Mouse (Mus musculus): ENCODE results near the gene Lef1. TPM values are rescaled to one million over a fixed set of nuclear protein-coding genes. Genes with fewer than 3 reads are reported as not detected.

Gene Lef1
- polyA plus RNA-seq, 1 experiment from 2014 or later: 58.4 TPM

DNA sequence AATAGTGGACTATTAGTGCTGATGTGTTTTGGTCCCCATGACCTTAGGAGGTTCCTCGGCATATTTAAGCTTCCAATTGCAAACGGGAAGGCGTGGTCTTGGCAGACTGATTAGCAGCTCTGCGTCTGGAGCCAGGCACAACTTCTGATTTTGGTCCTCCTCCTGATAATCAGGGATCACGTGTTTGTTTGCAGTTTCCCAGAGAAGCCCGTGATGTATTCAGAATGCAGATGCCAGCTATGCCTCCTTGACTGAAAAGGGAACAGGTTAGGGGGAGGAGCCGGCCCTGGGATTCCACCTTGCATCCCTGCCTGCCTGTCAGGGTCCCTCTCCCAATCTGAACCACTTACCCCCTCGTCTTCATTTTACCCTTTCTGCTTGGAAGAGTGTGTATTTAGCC lies 26.2 kb downstream of the Lef1 start:
- no peak for DNase-seq (ENCODE audit: low spot score)
- H3K4me1 ChIP-seq: peaks cover 65% of the 10 kb centered on the region

GRCm38 (mm10) chr3:131137119-131137781 lies 27.0 kb downstream of the Lef1 start:
- Histone ChIP-seq H3K36me3 (peaks cover 21% of the 10 kb centered on the region), H3K27ac (replicated peaks) (peak overlapping the region; percentile 67), H3K4me3 (peak overlapping the region; percentile 22), H3K9me3 (replicated peaks) (no peaks in the 10 kb centered on the region), H3K27me3 (ENCODE audit: low read depth, poor library complexity, severe bottlenecking) (peaks cover 5% of the 10 kb centered on the region; the same call in 1 of the 2 replicates), H3K4me1 (peaks cover 67% of the 10 kb centered on the region)
- 33% methylated on average over 18 of the region's 18 CpGs for WGBS
- peak; percentile 69 for DNase-seq (ENCODE audit: low spot score)

More for the DNA sequence above, 26.2 kb downstream of the Lef1 start:
- Histone ChIP-seq H3K9me3 (replicated peaks) (no peaks in the 10 kb centered on the region), H3K27me3 (ENCODE audit: low read depth, poor library complexity, severe bottlenecking) (peaks cover 5% of the 10 kb centered on the region; the same call in 1 of the 2 replicates), H3K36me3 (peaks cover 23% of the 10 kb centered on the region), H3K4me3 (peak overlapping the region; percentile 22), H3K27ac (replicated peaks) (peak overlapping the region; percentile 67; the same call in 1 of the 2 replicates)
- 24% methylated on average over 8 of the region's 8 CpGs for WGBS

- DNase-seq (ENCODE audit: low spot score): no peak
- H3K27ac ChIP-seq (replicated peaks): peak overlapping the region; percentile 63; the same call in 1 of the 2 replicates
- no peak overlapping the region for H3K4me3 ChIP-seq
- WGBS: 70% methylated on average over 9 of the region's 9 CpGs
- no peaks in the 10 kb centered on the region for H3K9me3 ChIP-seq (replicated peaks)
- H3K4me1 ChIP-seq: peaks cover 73% of the 10 kb centered on the region
- H3K36me3 ChIP-seq: peaks cover 12% of the 10 kb centered on the region
- peaks cover 5% of the 10 kb centered on the region; the same call in 1 of the 2 replicates for H3K27me3 ChIP-seq (ENCODE audit: low read depth, poor library complexity, severe bottlenecking)
These were observed 28.0 kb downstream of the Lef1 start for GRCm38 (mm10) chr3:131138224-131138623.

- Histone ChIP-seq H3K36me3 (peaks cover 12% of the 10 kb centered on the region), H3K4me3 (no peak overlapping the region), H3K9me3 (replicated peaks) (no peaks in the 10 kb centered on the region), H3K27ac (replicated peaks) (0 out of 2 replicates have a peak overlapping the region, but pooled peaks have one; percentile 63), H3K4me1 (peaks cover 75% of the 10 kb centered on the region), H3K27me3 (ENCODE audit: low read depth, poor library complexity, severe bottlenecking) (peaks cover 5% of the 10 kb centered on the region; the same call in 1 of the 2 replicates)
- 79% methylated on average over 8 of the region's 8 CpGs for WGBS
- DNase-seq (ENCODE audit: low spot score): no peak
These were observed 28.5 kb downstream of the Lef1 start for GRCm38 (mm10) chr3:131138797-131139196.

GRCm38 (mm10) chr3:131139345-131140090 lies 29.2 kb downstream of the Lef1 start:
- peaks cover 74% of the 10 kb centered on the region for H3K4me1 ChIP-seq
- 73% methylated on average over 14 of the region's 14 CpGs for WGBS
- H3K9me3 ChIP-seq (replicated peaks): no peaks in the 10 kb centered on the region
- no peak for DNase-seq (ENCODE audit: low spot score)
- peak overlapping the region; percentile 7 for H3K27ac ChIP-seq (replicated peaks)
- peaks cover 12% of the 10 kb centered on the region for H3K36me3 ChIP-seq
- peaks cover 5% of the 10 kb centered on the region; the same call in 1 of the 2 replicates for H3K27me3 ChIP-seq (ENCODE audit: low read depth, poor library complexity, severe bottlenecking)
- no peak overlapping the region for H3K4me3 ChIP-seq

DNA sequence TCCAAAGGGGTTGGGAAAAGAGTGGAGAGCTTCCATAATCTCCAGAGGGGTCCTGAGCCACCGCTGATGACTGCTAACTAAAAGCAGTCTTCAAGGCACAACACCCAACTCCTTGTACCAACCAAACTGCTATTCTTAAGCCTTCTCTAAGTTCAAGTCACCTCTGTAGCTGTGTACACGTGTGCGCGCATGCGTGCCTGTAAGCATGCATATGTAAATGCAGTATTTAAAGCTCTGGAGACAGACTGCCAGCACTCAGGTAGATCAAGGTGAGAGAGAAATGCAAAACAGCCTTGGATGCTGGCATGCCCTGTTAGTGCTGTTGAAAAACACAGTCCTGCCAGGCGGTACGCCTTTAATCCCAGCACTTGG lies 29.8 kb downstream of the Lef1 start:
- H3K4me1 ChIP-seq: peaks cover 69% of the 10 kb centered on the region
- no peak overlapping the region for H3K4me3 ChIP-seq
- H3K9me3 ChIP-seq (replicated peaks): no peaks in the 10 kb centered on the region
- peak overlapping the region; percentile 7; the same call in 1 of the 2 replicates for H3K27ac ChIP-seq (replicated peaks)
- H3K27me3 ChIP-seq (ENCODE audit: low read depth, poor library complexity, severe bottlenecking): peaks cover 5% of the 10 kb centered on the region; the same call in 1 of the 2 replicates
- peaks cover 12% of the 10 kb centered on the region for H3K36me3 ChIP-seq
- WGBS: 89% methylated on average over 7 of the region's 7 CpGs
- no peak for DNase-seq (ENCODE audit: low spot score)

DNA sequence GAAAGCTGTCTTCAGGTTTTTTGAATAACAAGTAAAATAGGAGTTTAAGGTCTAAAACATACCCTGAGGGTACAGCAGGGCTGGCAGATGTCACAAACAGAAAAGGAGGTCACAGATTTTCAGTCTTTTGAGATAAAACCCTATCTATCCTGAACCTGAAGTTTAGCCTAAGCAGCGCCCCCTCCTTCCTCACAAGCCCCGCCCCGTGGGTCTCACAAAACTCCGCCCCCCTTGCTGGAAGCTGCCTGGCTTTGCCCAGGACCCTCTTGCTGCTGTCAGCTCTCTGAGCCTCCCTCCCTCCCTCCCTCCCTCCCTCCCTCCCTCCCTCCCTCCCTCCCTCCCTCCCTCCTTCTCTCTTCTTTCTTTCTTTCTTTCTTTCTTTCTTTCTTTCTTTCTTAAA lies 31.3 kb downstream of the Lef1 start:
- Histone ChIP-seq H3K27me3 (ENCODE audit: low read depth, poor library complexity, severe bottlenecking) (peaks cover 5% of the 10 kb centered on the region; the same call in 1 of the 2 replicates), H3K4me3 (no peak overlapping the region), H3K9me3 (replicated peaks) (no peaks in the 10 kb centered on the region), H3K4me1 (peaks cover 54% of the 10 kb centered on the region), H3K36me3 (peaks cover 12% of the 10 kb centered on the region), H3K27ac (replicated peaks) (no peak overlapping the region)
- no peak for DNase-seq (ENCODE audit: low spot score)
- 16% methylated on average over 4 of the region's 4 CpGs for WGBS

- WGBS: 39% methylated on average over 2 of the region's 2 CpGs
- Histone ChIP-seq H3K27me3 (ENCODE audit: low read depth, poor library complexity, severe bottlenecking) (peaks cover 2% of the 10 kb centered on the region; the same call in 1 of the 2 replicates), H3K27ac (replicated peaks) (no peak overlapping the region), H3K9me3 (replicated peaks) (no peaks in the 10 kb centered on the region), H3K4me3 (no peak overlapping the region), H3K36me3 (peaks cover 12% of the 10 kb centered on the region), H3K4me1 (peaks cover 38% of the 10 kb centered on the region)
- no peak for DNase-seq (ENCODE audit: low spot score)
These were observed 34.0 kb downstream of the Lef1 start for GRCm38 (mm10) chr3:131144250-131144649.

DNA sequence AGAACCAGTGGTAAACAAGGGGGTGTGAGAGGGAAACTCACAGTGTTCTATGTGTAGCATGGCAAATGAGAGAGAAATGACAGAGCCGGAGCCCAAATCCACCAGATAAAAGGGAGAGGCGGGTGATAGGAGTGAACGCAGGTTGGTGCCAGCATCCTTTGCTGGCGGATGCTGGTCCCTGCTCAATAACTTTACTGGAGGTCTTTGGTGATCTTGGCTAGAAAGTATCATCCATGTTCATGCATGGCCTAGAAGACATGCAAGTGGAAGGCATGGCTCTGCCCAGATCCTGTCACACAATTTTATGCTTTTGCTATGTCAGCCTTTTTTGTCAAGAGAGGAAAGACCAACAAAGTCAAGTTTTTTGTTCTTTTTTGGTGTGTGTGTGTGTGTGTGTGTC lies 42.6 kb downstream of the Lef1 start:
- Histone ChIP-seq H3K36me3 (0 out of 2 replicates have a peak, but pooled peaks cover 12% of the 10 kb centered on the region), H3K9me3 (replicated peaks) (no peaks in the 10 kb centered on the region), H3K4me1 (peaks cover 46% of the 10 kb centered on the region), H3K27ac (replicated peaks) (no peak overlapping the region), H3K4me3 (no peak overlapping the region), H3K27me3 (ENCODE audit: low read depth, poor library complexity, severe bottlenecking) (no peaks in the 10 kb centered on the region)
- 95% methylated on average over 4 of the region's 4 CpGs for WGBS
- DNase-seq (ENCODE audit: low spot score): no peak

- Histone ChIP-seq H3K27ac (replicated peaks) (no peak overlapping the region), H3K4me3 (no peak overlapping the region), H3K9me3 (replicated peaks) (no peaks in the 10 kb centered on the region), H3K27me3 (ENCODE audit: low read depth, poor library complexity, severe bottlenecking) (no peaks in the 10 kb centered on the region), H3K4me1 (peaks cover 50% of the 10 kb centered on the region), H3K36me3 (peaks cover 20% of the 10 kb centered on the region; the same call in 1 of the 2 replicates)
- WGBS: 90% methylated on average over 4 of the region's 4 CpGs
- no peak for DNase-seq (ENCODE audit: low spot score)
These were observed 43.6 kb downstream of the Lef1 start for GRCm38 (mm10) chr3:131153896-131154295.

DNA sequence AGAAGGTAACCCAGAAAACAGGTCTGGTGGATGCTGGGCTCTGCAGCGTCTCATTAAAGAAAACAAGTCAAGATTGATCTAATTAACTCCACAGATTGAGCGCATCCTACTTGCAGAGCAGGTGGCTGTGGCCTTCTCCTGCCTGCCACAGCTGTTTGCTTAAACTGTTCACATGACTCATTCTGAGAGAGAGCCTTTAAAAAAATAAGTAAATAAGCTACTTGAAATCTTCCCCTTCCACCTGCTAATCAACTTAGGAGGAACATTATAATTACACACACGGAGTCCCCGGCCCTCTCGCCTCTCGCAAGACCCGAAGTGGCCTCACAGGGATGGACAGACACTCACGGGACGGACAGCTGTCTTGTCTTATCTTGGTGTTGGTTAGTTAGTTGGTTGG lies 44.3 kb downstream of the Lef1 start:
- Histone ChIP-seq H3K4me3 (no peak overlapping the region), H3K4me1 (peaks cover 57% of the 10 kb centered on the region), H3K27ac (replicated peaks) (peak overlapping the region; percentile 38; the same call in 1 of the 2 replicates), H3K27me3 (ENCODE audit: low read depth, poor library complexity, severe bottlenecking) (no peaks in the 10 kb centered on the region), H3K36me3 (peaks cover 20% of the 10 kb centered on the region; the same call in 1 of the 2 replicates), H3K9me3 (replicated peaks) (no peaks in the 10 kb centered on the region)
- DNase-seq (ENCODE audit: low spot score): no peak
- WGBS: 86% methylated on average over 9 of the region's 9 CpGs

GRCm38 (mm10) chr3:131155066-131155465 lies 44.8 kb downstream of the Lef1 start:
- Histone ChIP-seq H3K9me3 (replicated peaks) (no peaks in the 10 kb centered on the region), H3K36me3 (peaks cover 20% of the 10 kb centered on the region; the same call in 1 of the 2 replicates), H3K27ac (replicated peaks) (peak overlapping the region; percentile 38; the same call in 1 of the 2 replicates), H3K27me3 (ENCODE audit: low read depth, poor library complexity, severe bottlenecking) (no peaks in the 10 kb centered on the region), H3K4me3 (no peak overlapping the region), H3K4me1 (peaks cover 62% of the 10 kb centered on the region)
- no peak for DNase-seq (ENCODE audit: low spot score)
- WGBS: 77% methylated on average over 7 of the region's 7 CpGs

All from midbrain, embryonic 10.5 days (tissue).